Mouse (Mus musculus) heart, adult 2 months (tissue): ENCODE measurements at regions not wholly inside any gene's neighbourhood (a gene's known extent, or its start where the extent isn't known, plus 50 kb on each side); places are given as distances from the start of the nearest gene placed in this dataset.

ENCODE experiments used
- CTCF ChIP-seq: fragments of 200-600 bp; IDR thresholded peaks from 2 replicates; pipeline ENCODE4 v1.8.1; 2022; ENCODE audit warnings: antibody characterized with exemption, mild to moderate bottlenecking, moderate library complexity
- POLR2A ChIP-seq: fragments of 200-500 bp; IDR thresholded peaks from 2 replicates; pipeline ENCODE4 v1.6.1; 2011; ENCODE audit warnings: mild to moderate bottlenecking, low read depth, low read length, control low read depth; ENCODE audit not compliant: insufficient read depth

- TF ChIP-seq POLR2A, result no peak
- no peak for TF ChIP-seq CTCF
These were observed 165.3 kb upstream of the Lrrc3b start for GRCm38 (mm10) chr14:15603954-15604523.
